Mouse (Mus musculus) lung, postnatal 0 days (tissue): ENCODE measurements at regions not wholly inside any gene's neighbourhood (a gene's known extent, or its start where the extent isn't known, plus 50 kb on each side); places are given as distances from the start of the nearest gene placed in this dataset.

Experiments
- ATAC-seq: fragments of 200-750 bp; cut with Nextera tagmentation; 2 replicates; pipeline ENCODE4 v1.8.0; 2017; ENCODE audit warnings: moderate library complexity
- DNase-seq: peaks from one replicate; pipeline ENCODE4 v3.0.0-alpha.2; 2016; ENCODE audit warnings: low spot score
- H3K27ac ChIP-seq: fragments of 300-500 bp; sonication (generic); 2 replicates; pipeline ENCODE4 v1.5.1; 2014; ENCODE audit warnings: antibody characterized with exemption, mild to moderate bottlenecking, low read length, mixed read lengths
- H3K27me3 ChIP-seq: fragments of 300-500 bp; sonication (generic); replicated peaks from 2 replicates; pipeline ENCODE4 v1.6.1; 2014; ENCODE audit warnings: low read length, mixed read lengths; ENCODE audit not compliant: insufficient read depth
- H3K36me3 ChIP-seq: fragments of 300-500 bp; sonication (generic); 2 replicates; pipeline ENCODE4 v1.6.1; 2014; ENCODE audit warnings: low read length, mixed read lengths; ENCODE audit not compliant: insufficient read depth
- H3K4me1 ChIP-seq: fragments of 300-500 bp; sonication (generic); 2 replicates; pipeline ENCODE4 v1.6.1; 2014; ENCODE audit warnings: antibody characterized with exemption, low read depth, low read length, mixed read lengths; ENCODE audit not compliant: insufficient read depth
- H3K4me2 ChIP-seq: fragments of 300-500 bp; sonication (generic); replicated peaks from 2 replicates; pipeline ENCODE4 v1.6.1; 2014; ENCODE audit warnings: low read depth, mild to moderate bottlenecking, low read length, moderate library complexity, mixed read lengths
- H3K4me3 ChIP-seq: fragments of 300-500 bp; sonication (generic); 2 replicates; pipeline ENCODE4 v1.5.1; 2014; ENCODE audit warnings: low read depth, low read length
- H3K9ac ChIP-seq: fragments of 300-500 bp; sonication (generic); replicated peaks from 2 replicates; pipeline ENCODE4 v1.6.1; 2014; ENCODE audit warnings: low read depth, mild to moderate bottlenecking
- H3K9me3 ChIP-seq: fragments of 300-500 bp; sonication (generic); 2 replicates; pipeline ENCODE4 v1.6.1; 2016; ENCODE audit warnings: low read length, mixed read lengths
- CTCF ChIP-seq: IDR thresholded peaks from 2 replicates; pipeline ENCODE4 v1.5.1; 2016; ENCODE audit warnings: antibody characterized with exemption, mild to moderate bottlenecking
- EP300 ChIP-seq: IDR thresholded peaks from 2 replicates; pipeline ENCODE4 v1.6.1; 2016; ENCODE audit warnings: antibody characterized with exemption, mild to moderate bottlenecking, control low read depth
- WGBS: fragments of 180-500 bp; shearing (Covaris S2); extraction: QIAGEN DNeasy Blood & Tissue Kit; methylation state at CpG from one replicate; pipeline ENCODE4 v1.1.7; 2014; 5-methylcytosine and 5-hydroxymethylcytosine counted together

DNA sequence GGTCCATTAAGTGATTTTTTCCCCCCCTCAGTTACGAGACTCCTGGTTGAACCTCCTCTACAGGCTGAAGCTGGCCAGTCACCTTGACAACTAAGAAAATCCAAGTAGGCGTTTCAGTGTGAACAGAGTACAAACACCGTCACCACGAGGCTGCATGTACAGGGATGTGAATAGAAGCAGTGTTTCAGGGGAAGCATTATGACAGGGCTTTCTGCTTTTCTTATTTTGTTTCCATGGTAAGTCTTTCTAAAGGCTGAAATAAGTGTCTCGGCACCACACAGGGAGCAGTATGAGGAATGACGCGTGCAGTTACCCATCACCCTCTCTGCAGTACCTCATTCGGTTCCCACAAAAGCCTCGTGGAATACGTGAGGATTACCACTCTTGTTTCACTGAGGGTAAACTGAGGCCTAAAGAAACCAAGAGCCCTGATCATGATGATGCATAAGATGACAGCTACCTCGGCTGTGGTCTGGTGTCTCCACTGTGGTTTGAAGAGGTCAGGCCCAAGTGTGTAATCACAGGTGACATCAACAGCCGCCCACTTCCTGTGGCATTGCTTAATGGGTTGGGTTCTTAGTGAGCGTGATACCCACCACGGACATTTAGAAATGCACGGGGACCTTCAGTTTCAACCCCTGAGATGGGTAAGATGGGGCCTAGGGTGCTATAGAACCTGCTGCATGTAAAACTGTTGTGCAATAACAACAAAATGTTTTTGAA, 230.5 kb downstream of the Foxo1 start:
- Histone ChIP-seq H3K36me3 (no peaks in the 10 kb centered on the region), H3K27me3 (no peaks in the 10 kb centered on the region), H3K9me3 (no peaks in the 10 kb centered on the region), H3K9ac (no peak overlapping the region), H3K27ac (no peak overlapping the region), H3K4me1 (no peaks in the 10 kb centered on the region; the same call in 1 of the 2 replicates), H3K4me3 (no peak overlapping the region), H3K4me2 (no peak overlapping the region)
- WGBS, result 77% methylated on average over 15 of the region's 15 CpGs
- DNase-seq (no peak), ATAC-seq (peak; percentile 19; the same call in 1 of the 2 replicates)
- TF ChIP-seq CTCF (no peak), EP300 (no peak)

DNA sequence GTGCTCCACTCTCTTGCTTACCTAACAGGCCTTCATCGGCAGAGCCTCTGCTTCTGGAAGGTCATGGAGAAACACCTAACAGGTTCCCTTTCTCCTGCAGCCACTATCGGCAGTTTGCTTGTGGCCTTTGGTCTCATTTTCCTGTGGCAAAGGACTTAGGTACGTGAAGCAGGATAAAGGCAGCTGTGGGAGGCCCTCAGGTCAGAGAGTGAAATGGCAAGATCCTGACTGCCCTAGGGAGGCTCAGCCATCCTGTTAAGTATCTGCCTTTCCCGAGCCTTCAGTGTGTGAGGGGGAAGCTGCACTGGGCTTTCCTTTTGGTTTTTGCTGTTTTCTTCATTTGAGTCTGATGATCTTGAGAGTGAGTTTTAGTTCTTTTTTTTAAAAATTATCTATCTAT, 228.8 kb downstream of the Foxo1 start:
- TF ChIP-seq CTCF (no peak), EP300 (no peak)
- Histone ChIP-seq H3K27me3 (no peaks in the 10 kb centered on the region), H3K9ac (no peak overlapping the region), H3K27ac (no peak overlapping the region), H3K4me3 (no peak overlapping the region), H3K4me1 (no peaks in the 10 kb centered on the region), H3K36me3 (no peaks in the 10 kb centered on the region), H3K9me3 (no peaks in the 10 kb centered on the region), H3K4me2 (no peak overlapping the region)
- DNase-seq (no peak), ATAC-seq (no peak)
- 76% methylated on average over 4 of the region's 4 CpGs for WGBS

DNA sequence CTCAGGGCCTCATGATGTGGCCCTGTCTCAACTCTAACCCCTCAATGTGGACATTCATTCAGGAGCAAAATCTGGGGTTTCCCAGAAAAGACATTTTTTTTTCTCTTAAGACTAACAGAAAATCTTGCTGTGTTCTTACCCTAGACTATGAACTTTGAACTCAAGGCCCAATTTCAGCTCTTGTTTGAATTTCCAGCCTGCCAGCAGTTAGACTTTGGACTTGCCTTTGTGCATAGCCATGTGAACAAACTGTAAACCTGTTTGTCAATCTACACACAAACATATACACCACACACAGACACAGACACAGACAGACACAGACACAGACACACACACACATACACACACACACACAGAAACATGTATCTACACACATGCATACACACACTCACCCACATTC, 227.3 kb downstream of the Foxo1 start:
- H3K9ac ChIP-seq, result no peak overlapping the region
- TF ChIP-seq EP300 (no peak), CTCF (no peak)
- DNase-seq (no peak), ATAC-seq (no peak)
- H3K4me3 ChIP-seq, result no peak overlapping the region
- no peaks in the 10 kb centered on the region for H3K9me3 ChIP-seq
- H3K27ac ChIP-seq, result no peak overlapping the region
- H3K36me3 ChIP-seq, result no peaks in the 10 kb centered on the region
- no peak overlapping the region for H3K4me2 ChIP-seq
- no peaks in the 10 kb centered on the region for H3K4me1 ChIP-seq
- H3K27me3 ChIP-seq, result no peaks in the 10 kb centered on the region

DNA sequence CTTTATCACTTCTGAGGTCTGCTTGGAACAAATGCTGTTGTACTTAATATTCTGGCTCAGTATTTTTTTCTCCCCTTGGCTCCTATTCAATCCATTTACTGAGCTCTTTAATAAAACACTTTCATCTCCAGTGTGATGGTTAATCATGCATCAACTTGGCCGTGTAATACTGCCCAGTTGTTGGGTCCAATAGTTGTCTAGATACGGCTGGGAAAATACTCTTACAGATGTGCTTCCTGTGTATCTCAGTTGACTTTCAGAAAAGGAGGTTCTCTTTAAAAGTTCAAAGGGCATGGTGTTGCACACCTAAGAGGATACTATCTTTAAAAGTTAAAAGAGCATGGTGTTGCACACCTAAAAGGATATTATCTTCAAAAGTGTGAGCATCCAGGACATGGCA, 226.8 kb downstream of the Foxo1 start:
- DNase-seq, result no peak
- no peaks in the 10 kb centered on the region for H3K27me3 ChIP-seq
- no peak for TF ChIP-seq EP300
- TF ChIP-seq CTCF, result no peak
- WGBS, result 46% methylated on average over 2 of the region's 2 CpGs
- no peaks in the 10 kb centered on the region for H3K9me3 ChIP-seq
- no peaks in the 10 kb centered on the region for H3K36me3 ChIP-seq
- H3K4me1 ChIP-seq, result no peaks in the 10 kb centered on the region
- ATAC-seq, result no peak
- no peak overlapping the region for H3K9ac ChIP-seq
- H3K27ac ChIP-seq, result no peak overlapping the region
- H3K4me3 ChIP-seq, result no peak overlapping the region
- H3K4me2 ChIP-seq, result no peak overlapping the region

DNA sequence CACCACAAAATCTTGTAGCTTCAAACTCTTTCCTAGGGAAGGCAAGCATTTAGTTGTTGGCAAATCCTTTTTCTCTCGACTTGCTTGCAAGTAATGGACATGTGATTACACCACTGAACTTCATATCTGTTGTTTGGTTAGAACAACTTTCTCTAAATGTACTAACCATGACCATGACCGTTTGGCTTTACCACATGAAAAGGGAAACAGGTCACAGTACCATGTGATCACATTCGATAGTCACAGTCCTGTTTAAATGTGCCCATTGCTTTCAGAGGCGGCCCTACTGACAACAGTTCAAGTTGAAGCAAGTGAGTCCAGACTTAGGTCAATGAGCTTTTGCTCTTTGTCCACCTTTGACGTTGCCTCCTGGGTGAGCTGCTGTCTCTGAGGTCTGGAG, 211.1 kb downstream of the Foxo1 start:
- WGBS, result 76% methylated on average over 5 of the region's 5 CpGs
- TF ChIP-seq CTCF (no peak), EP300 (no peak)
- Histone ChIP-seq H3K27me3 (no peaks in the 10 kb centered on the region), H3K4me1 (no peaks in the 10 kb centered on the region), H3K9ac (no peak overlapping the region), H3K36me3 (no peaks in the 10 kb centered on the region), H3K27ac (no peak overlapping the region), H3K4me2 (no peak overlapping the region), H3K4me3 (no peak overlapping the region), H3K9me3 (no peaks in the 10 kb centered on the region)
- ATAC-seq, result no peak
- no peak for DNase-seq

DNA sequence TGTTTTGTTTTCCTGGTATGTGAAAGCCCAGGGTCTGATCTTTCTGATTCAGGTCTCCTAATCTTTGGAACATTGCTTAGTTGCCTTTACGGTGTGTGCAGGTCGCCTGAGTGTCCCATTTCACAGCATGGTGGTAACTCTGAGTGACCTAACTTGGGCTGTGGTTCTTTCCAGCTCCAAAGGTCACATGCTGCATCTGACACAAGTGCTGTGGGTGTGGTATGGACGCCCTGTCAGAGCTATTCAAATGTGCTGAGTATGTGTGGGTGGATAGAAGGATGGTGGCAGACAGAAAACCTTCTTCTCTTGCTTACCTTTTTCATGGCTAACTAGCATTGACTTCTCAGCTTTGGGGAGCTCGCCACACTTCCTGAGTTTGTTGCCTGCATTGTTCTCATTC, 201.8 kb downstream of the Foxo1 start:
- TF ChIP-seq CTCF (no peak), EP300 (no peak)
- ATAC-seq, result no peak

DNA sequence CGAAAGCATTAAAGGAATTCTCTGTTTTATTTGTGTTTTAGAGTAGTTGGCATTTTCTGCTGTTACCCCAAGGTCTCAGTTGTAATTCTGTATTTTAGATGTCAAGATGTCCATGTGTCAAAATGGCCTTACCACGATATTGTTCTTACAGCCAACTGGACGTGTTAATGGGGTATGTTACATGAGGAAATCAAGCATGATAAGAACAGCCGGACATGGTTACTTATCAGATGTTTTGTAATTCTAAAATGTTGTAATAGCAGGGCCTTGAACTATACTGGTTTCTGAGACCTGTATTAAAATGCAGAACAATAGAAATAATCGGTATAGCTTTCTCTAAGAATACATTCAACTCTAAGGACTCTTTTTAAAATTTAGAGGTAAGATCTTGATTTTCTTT, 201.3 kb downstream of the Foxo1 start:
- Histone ChIP-seq H3K9ac (no peak overlapping the region), H3K9me3 (no peaks in the 10 kb centered on the region), H3K4me3 (no peak overlapping the region), H3K4me2 (no peak overlapping the region), H3K4me1 (no peaks in the 10 kb centered on the region), H3K36me3 (no peaks in the 10 kb centered on the region), H3K27me3 (no peaks in the 10 kb centered on the region), H3K27ac (no peak overlapping the region)
- TF ChIP-seq CTCF (no peak), EP300 (no peak)
- 73% methylated on average over 5 of the region's 5 CpGs for WGBS
- ATAC-seq (no peak), DNase-seq (no peak)

More for the DNA sequence above, 201.8 kb downstream of the Foxo1 start:
- Histone ChIP-seq H3K27ac (no peak overlapping the region), H3K4me3 (no peak overlapping the region), H3K27me3 (no peaks in the 10 kb centered on the region), H3K4me1 (no peaks in the 10 kb centered on the region), H3K9ac (no peak overlapping the region), H3K36me3 (no peaks in the 10 kb centered on the region), H3K9me3 (no peaks in the 10 kb centered on the region), H3K4me2 (no peak overlapping the region)
- WGBS, result 80% methylated on average over 4 of the region's 4 CpGs
- DNase-seq, result no peak
